Mouse (Mus musculus) gastrocnemius, adult 8-10 months (tissue): ENCODE measurements around the gene Bpifb6. TPM values are rescaled to one million over a fixed set of nuclear protein-coding genes. Genes with fewer than 3 reads are reported as not detected.

Experiments
- DNase-seq, 2 experiments: peaks; one replicate each; pipeline ENCODE4 v3.0.0; 2022; ENCODE audit warnings: low spot score in 2 of 2
- total RNA-seq, 4 experiments: library from RNA; stranded (reverse); gene quantifications; 2 replicates each; pipeline ENCODE4 v1.2.4; 2022

Gene Bpifb6
- not detected for total RNA-seq

DNA sequence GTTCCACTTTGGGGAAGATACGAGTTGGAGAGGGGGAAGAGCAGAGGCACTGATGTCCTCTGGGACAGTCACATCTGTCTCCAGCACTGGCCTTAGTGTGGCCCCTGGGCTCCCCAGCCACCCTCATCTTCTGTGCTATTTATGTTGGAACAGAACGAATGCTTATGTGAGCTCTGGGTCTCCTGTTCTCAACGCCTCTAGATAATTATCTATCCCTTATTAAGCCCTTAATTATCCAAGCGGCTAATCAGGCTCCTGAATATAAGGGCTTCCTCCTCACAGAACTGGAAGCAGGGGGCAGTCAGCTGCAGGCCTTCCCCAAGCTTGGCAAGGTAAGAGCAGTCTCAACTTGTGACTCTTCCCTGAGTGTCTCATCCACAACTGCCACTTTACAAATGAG, at the start of gene Bpifb6:
Gene Bpifb6, plus strand, starts transcription at position 301 of the 400 bp plus-strand sequence.
- DNase-seq = no peak

DNA sequence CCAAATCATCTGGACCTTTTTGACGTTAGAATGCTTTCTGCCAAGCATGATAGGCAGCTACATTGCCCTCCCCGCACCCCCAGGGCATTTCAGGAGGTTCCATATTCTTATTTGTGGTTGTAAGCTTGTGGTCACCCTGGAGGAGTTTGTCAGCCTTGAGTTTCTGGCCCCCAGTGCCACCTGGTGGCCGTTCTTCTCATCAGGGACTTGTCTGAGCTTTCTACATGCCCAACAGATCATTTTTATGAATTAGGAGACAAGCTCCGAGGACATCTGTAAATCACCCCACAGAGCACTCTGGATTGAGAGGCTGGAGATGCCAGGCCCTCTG, 49.2 kb upstream of the Bpifb6 start:
- DNase-seq = peak in 1 of 2 experiments; percentile 20

DNA sequence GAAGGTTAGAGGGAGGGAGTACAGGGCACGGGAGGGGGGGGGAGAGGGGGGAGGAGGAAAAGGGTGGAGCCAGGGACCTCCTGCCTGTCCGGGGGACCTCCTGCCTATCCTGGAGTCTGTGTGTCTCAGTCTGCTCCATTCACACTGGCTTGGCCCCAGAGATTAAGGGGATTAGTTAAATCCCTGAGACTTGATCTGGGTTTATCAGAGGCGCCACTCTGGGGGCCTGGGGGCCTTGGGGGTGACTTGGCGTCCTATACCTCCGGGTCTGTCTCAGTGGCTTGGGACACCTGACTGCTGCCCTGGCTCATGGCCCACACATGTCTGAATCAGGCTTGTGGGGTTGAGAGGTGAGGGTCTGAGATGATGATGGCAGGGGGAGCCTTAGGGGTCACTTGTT, 46.6 kb upstream of the Bpifb6 start:
- DNase-seq = no peak

DNA sequence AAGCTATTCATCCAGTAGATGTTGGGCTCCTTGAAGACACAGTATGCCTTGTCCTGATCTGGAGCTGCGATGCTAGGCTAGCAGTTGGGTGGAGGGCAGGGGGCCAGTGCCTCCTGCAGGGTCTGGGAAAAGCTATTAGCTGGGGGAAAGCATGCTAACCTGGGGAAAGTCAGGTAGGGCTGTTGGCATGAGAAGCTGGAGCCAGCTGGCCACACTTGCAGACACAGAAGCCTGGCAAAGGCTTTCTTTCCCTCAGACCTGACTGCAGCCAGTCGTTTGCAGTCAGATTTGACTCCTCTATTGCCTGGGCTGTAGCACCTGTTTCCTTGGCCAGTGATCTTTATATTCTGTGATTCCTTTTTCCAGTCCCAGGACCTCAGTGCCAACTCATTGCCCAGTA, 40.6 kb upstream of the Bpifb6 start:
- no peak for DNase-seq

DNA sequence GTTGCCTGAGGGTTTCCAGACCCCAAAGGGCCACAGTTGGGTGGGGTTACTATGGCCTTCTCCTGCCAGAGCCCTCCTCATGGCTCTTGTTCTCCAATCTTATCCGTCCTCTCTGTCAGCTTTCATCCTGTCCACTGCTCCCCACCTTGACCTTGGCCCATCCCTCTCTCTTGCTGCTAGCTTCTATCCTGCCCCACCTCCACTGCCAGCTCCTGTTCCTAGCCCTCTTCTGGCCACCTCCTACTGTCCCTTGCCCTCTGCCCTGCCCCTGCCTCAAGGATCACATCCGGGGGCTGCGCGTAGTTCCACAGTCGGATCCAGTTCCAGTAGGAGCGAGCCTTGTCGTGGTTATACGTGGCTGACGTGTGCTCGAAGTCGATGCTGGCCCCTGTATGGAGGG, 39.9 kb upstream of the Bpifb6 start:
- DNase-seq = no peak

DNA sequence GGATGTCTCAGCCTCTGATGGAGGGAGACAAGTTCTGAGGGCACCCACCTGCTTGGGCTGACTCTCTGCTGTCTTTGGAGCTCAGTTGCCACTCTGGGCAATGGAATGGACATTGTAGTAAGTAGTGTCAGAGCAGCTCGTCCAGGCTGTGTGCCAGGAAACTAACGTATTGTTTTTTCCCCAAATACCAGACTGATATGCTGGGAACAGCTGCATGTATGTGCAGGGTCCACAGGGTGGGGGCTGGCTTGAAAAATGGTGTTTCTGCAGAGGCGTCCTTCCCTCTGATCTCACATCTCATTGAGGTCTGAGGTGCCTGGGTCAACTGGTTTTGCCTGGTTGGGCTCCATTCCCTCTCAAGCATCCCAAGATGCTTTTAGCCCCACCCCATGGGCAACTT, 39.5 kb upstream of the Bpifb6 start:
- DNase-seq = no peak

DNA sequence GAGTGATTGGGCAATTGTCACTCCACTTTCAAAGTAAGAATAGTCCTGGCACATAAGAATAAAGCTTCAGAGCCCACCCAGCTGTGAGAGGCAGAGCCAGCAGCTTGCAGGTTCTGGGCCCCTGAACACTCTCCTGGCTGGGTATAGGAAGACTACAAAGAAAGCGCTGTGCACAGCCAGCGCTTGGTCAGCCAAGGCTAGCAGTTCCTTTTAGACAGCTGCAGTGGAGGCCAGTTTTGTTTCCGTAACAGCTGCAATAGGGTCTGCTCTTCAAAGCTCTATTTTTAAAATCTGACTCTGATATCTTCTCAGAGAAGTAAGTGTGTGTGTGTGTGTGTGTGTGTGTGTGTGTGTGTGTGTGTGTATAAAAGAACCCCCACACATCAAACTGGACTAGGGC, 38.2 kb upstream of the Bpifb6 start:
- DNase-seq = no peak

DNA sequence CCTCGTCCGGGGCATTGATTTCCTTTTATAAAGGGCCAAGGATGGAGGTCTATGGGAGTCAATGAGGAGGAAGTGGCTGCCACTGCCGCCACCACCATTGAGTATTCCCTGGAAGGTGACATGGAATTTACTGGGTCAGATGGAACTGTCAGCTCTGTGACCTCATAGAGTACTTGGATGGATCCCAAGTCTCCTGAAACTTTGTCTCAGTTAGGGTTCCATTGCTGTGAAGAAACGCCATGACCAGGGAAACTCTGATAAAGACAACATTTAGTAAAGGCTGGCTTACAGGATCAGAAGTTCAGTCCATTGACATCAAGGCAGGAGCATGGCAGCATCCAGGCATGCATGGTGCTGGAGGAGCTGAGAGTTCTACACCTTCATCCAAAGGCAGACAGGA, 29.2 kb upstream of the Bpifb6 start, which contains the start of gene Sun5:
Gene Sun5, minus strand, starts transcription at position 101 of the 400 bp plus-strand sequence.
- no peak for DNase-seq

DNA sequence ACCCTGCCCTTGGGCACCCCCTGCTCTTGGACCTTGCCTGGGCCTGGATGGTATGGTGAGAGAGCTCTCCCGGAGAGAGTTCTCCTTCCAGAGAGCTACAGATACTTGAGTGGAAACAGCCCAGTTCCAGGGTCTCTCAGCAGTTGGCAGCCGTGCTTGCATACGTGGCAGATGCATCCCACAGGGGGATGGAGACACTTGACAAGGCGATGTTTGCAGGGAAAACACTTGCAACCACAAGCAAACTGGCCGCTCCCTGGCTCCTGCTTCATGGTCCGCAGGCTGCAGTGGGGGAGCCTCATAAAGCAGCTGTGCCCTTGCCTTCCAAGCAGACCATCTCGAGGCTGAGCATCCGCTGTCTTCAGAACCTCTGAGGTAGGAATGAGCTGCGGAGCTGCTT, 25.4 kb upstream of the Bpifb6 start, which contains the start of gene Bpifb2:
Gene Bpifb2, plus strand, starts transcription at position 301 of the 400 bp plus-strand sequence.
- no peak for DNase-seq

DNA sequence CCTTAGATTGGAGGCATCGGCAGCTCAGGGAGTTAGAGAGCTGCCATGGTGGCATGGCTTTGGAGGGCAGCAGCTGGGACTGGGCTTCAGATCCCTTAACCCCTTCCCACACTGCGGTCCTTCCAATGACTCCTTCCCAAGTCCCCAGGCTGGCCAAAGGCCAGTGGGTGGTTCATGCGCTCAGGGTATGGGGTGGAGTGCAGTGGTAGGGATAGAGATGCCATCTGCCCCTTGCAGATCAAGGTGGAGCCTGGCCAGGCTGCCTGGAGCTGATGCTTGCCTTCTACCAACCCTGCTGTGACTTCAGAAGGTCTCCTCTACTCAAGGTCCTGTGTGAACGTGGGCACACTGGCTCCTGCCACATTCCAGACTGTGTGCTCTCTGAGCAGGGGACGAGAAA, 1.1 kb upstream of the Bpifb6 start:
- no peak for DNase-seq

DNA sequence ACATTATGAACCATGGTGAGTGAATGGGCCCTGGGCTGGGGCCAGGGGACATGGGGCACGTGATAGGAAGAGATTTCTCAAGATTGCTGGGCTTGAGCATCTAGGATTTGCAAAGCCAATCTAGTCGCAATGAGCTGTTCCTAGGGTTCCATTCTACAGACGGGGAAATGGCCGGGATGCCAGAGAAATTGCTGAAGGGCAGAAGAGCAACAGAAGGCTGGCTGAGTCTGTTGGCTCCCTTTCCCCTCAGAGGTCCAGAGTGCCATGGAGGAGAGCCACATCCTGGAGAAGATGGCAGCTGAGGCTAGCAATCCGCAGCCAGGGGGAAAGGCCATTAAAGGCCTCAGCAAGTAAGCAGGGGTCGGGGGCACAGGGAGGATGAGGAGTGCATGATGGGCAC, 2.5 kb downstream of the Bpifb6 start:
- DNase-seq = no peak

DNA sequence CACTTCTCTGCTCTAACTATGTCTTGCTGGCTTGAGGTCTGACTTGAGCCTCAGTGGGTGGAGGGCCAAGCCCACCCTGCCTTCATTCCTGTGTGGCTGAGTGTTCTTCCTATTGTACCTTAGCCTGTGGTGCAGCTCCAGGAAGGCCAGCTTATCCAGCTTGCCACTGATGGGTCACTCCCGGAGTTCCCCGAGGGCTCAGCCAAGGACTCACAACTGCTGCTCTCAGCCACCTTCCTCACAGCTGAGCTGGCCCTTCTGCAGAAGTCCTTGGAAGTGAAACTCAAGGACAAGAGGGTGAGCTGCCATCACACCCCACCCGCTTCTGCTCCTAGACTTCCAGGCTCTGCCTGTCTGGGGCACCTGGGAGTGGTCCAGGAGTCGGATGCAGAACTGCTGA, 6.4 kb downstream of the Bpifb6 start:
- no peak for DNase-seq

DNA sequence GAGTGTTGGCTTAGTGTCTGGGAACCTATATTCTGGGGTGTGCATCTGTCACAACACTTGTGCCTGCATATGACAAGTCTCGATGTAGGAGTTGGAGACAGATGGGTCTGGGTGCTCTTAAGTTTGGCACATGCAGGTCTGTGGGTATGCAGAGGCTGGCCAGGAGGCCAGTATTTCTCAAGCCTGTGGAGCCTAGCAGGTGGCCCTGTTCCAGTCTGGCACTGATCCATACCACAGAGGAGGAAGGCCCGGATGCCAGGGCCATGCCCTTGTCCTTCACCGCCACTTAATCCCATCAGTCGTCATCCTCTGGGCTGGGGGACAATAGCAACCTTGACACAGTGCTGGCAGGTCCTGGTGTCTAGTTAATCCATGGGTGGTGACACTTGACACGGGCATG, 14.0 kb downstream of the Bpifb6 start:
- DNase-seq = no peak

DNA sequence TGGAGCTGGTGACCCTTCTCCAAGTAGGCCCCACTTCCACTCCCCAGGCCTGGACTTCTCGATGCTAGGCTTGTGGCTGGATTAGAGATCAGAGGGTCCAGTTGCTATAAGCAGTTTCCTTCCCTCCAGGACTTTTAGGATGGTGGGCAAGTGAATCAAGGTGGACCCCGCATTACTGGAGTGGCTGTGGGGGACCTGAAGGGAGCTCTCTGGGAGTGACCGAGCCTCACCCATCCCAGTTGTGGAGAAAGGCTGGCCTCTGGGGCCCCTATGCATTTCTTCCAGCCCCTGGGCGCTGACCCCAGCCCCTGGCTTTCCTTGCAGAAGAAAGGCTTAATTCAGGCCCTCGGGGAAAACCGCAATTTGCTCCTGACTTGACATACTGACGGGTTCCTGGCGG, 17.7 kb downstream of the Bpifb6 start, which contains the start of gene Bpifb3:
Gene Bpifb3, plus strand, starts transcription at position 301 of the 400 bp plus-strand sequence.
- DNase-seq = no peak

DNA sequence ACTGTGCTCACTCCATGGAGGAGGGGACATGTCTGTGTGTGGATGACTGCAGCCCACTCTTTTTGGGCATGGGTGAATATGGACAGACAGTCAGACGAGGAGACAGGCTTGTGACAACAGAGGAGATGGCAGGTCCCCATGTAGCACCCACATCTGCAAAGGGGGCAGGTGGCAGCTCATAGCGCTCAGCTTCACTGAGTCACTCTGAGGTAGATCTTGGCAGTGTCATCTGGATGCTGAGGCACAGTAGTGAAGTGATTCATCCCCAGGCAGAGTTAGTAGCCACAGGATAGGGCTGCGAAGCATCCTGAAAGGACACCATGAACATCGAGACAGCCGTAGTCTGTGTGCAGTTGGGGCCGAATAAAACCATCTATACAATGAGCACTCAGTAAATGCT, 21.1 kb downstream of the Bpifb6 start:
- DNase-seq = no peak

DNA sequence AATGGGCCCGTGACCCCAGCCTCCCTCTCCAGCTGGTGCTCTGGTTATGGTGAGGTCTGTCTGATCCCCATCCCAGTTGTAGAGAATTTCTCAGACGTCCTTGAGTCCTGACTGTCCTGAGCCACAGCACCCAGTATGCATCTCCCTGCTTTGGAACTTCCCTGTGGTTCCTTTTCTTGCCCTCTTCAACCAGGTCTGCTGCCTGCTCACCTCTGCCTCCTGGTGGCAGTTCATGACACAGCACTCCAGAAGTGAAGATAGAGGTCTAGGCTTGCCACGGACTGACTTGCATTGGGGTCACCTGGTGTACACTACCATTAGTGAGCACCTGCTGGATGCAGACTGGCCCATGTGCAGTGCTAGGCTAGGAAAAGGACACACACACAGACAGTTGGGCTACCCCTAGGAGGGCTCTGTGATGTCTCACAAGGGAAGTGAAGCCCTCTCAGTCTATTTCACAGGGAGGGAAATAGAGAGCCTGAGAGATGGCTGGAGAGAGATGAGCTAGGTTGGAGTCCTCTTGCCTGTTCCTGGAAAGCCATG, 29.8 kb downstream of the Bpifb6 start:
- DNase-seq = no peak

DNA sequence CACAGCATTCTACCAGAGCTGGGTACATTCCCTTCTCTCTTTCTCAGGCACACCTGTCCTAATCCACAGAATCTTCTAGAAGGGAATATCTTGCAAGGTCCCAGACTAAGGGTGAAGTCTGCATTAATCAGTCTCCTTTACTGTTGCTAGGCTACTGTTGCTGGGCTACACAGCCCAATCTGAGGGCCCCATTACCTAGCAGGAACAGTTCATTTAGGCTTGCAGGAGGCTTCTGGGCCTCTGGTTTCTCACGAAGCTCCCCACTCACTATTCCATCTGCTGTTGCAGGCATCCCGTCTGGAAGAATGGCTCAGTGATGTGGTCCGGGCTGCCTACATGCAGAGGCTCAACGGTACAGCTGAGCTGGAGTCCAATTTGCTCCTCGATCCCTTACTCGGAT, 30.9 kb downstream of the Bpifb6 start:
- DNase-seq = no peak

DNA sequence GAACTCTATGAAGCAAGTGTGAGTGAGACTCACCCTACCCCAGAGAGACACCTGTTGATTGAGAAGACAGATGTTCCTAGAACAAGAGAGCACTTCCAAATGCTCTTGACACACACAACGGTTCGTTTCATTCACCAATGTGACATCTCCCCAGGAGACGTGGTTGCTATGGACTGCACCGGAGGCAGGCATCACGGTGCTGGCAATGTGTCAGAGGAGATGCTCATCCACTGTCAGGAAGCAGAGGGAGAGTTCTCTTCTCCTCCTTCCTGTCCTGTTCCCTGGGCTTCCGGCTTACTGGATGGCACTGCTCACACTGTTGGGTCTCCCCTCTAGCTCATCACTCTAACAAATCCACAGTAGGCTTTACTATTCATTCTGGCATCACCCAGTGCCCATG, 33.1 kb downstream of the Bpifb6 start:
- DNase-seq = no peak

DNA sequence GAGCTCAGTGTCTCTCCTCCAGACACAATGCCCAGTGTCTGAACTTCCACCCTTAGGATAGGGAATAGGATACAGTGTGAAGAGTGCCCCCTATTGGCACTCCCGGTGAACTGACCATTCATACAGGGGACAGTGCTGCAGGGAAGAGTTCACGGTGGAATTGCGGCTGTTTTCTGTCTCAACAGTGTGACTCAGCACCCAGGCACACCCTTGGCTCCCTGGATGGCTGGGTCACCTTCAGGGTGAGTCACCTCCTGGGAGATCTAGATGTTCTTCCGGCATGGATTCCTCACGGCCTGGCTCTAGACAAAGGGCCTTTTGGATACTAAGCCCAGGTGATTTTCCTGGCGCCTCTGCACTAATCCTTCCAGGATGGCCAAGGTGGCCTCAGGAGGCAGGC, 35.2 kb downstream of the Bpifb6 start:
- no peak for DNase-seq

DNA sequence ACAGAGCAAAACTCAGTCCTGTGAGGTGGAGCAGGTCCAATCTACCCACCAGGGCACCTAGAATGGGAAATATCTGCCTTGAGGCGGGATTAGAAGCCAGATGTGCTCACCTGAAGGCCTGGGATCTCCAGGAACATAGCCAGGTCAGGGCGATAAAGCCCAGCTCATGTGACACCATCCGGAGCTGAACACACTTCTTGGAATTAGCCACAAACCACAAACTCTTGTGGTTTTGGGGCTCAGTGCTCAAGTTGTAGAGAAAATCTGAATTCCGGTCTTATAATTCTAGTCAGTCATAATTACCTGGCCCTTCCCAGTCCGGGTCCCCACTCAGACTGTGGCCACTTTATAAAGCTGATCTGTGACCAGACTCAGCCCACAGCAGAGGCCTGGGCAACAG, 37.7 kb downstream of the Bpifb6 start, which contains the start of gene Bpifb4:
Gene Bpifb4, plus strand, starts transcription at position 370 of the 400 bp plus-strand sequence.
- DNase-seq = no peak

DNA sequence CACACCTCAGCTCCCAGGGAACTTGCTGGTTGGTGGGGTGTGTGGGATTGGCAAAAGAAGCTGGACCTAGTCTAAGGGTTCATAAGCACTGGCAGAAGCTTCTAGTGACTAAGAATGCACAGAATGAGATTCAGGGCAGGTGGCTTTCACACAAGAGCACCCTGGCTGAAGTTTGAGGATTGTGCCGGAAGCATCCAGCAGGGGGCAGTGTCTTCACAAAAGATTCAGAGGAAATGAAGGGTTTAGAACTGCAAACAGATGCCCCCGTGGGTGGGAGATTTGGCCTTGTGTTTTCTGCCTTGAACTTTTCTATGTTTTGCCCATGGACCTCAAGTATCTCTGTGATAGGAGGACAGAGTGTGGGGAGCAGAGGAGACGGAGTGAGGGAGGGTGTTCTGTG, 43.3 kb downstream of the Bpifb6 start:
- no peak for DNase-seq

DNA sequence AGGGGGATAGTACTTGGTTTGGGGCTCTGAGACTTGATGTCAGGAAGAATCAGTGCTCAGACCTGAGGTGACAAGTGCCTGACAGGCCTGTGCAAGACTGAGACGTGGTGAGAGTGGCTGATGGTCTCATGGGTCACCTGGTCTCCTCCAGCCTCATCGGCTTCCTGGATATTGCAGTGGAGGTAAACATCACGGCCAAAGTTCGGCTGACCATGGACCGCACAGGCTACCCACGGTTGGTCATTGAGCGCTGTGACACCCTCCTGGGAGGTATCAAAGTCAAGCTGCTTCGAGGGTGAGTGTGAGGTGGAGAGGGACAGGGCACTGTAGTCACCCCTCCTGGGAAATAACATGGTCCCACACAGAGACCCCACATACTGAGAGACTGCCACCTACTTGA, 44.4 kb downstream of the Bpifb6 start:
- DNase-seq = no peak

DNA sequence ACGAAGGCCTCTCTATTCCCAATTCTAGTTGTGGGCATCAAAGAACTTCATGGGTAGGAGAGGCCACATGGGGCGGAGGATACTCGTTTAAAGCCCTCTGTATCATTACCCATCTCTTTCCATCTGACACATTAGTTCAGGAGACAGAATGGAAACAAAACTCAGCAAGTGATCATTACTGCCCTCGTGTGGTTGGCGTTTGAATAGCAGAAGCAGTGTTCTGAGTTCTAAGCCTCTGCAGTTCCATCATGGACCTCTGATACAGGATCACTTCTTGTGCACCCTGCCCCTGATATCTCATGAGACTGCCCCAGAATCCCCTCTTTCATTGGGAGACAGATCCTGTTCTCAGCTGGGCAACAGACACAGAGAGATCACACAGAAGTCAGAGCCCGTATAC, 52.7 kb downstream of the Bpifb6 start:
- DNase-seq = no peak

DNA sequence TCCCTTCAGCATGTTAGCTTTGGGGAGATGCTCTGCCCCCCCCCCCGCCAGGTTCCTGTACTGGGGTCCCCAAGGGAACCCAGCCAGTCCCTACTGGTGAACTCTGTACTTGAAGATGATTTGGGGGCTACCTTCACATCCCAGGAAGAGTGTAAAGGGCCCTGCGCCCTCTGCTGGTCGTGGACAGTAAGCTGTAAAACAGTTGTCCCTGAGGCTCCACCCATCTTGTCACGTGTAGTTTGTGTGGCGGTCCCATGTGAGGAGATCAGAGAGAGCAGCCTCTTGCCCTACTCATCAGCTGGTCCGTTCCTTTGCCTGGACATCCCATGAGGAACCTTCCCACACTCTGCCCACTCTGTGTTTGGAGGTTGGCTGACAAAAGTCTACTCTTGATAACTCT, 53.6 kb downstream of the Bpifb6 start:
- DNase-seq = no peak
